Mouse (Mus musculus): ENCODE results near the gene Hist2h2aa1.
A peak's percentile ranks its signal among the peaks of the same experiment; 100 is the strongest.
"Not testable (repeated sequence)": the region's sequence is repeated elsewhere in the genome, so short reads cannot be mapped to it uniquely, and the experiment has no call there.

Gene Hist2h2aa1

DNA sequence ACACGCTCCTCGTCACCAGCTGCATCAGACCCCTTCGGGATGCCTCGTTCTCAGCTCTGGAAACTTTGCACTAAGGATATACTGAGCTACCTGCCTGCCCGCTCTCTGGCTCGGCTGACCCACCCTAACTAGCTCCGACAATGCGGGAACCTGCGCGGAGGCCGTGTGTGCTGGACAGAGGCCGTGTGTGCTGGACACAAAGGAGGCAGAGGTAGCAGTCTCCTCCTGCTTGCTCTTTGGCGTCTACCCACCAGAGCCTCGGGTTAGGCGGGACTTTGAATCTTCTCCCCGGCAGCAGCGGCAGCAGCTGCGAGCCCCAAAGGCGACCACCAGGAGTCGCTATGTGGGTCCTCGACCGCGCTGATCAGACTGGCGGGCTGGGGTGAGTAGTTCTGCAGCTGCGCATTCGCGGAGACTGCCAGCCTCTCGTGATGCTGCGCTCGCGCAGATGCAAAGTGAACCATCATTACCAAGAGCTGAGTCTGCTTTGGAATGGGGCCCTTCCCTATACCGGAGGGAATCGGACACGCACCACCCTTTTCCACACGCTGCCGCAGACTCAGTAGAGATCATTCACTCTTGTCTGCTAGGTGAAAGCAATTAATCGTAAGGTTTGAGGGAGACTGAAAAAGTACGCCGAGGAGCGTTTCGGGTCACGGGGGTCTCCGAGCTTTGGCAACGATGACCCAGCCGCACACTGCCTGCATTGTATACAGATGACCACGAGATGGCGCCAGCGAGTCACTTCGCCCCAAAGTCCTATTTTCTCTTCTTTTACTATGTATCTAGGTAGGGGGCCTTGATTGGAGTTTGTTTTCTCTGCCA lies 32.7 kb downstream of the Hist2h2aa1 start:
- DNase-seq (ENCODE audit: low read depth, low spot score): peak; percentile 97

DNA sequence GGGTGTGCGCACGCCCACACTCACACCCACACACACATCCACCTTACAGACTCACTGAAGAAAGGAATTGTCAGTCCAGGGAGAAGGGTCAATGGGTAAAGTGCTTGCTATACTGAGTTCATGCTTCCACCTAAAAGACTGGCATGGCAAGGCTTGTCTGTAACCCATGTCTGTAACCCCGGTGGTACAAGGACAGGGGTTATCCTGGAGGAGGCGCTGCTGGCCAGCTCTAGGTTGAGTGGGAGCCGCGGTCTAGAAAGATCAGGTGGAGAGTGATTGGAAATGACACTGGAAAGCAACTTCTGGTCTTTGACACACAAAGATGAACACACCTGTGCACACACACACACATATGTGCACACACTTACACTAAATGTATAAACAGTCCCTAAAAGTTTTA lies 35.4 kb downstream of the Hist2h2aa1 start:
- DNase-seq (ENCODE audit: low read depth, low spot score): peak; percentile 54

DNA sequence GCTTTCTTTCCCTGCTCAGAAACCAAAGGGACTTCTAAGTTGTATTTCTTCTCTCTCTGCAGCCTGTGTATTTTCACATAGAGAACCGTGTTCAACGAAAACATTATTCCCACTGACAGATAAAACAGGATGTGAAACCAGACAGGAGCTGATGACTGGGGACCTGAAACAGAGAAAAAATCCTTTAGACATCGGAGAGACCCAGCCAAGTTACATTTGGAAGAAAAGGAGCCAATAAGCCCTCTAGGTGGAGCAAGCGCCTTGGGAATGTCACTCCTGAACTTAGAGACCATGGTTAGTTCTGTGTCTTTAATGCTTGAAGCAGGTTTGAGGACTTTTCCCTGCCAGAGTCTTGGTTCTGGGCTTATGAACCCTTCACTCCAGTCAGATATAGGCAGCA lies 39.2 kb downstream of the Hist2h2aa1 start:
- peak; percentile 73 for DNase-seq (ENCODE audit: low read depth, low spot score)

DNA sequence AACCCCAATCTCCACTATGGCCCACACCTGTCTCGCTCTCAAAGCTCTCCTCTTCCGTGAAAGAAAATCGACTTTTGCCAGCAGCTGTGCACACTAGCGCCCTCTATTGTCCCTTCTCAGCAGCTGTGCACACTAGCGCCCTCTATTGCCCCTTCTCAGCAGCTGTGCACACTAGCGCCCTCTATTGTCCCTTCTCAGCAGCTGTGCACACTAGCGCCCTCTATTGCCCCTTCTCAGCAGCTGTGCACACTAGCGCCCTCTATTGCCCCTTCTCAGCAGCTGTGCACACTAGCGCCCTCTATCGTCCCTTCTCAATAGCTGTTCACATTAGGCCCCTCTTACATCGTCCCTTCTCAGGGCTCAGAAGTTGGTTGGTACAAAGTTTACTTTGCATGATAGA lies 42.0 kb downstream of the Hist2h2aa1 start:
- DNase-seq (ENCODE audit: low read depth, low spot score): not testable (repeated sequence)

DNA sequence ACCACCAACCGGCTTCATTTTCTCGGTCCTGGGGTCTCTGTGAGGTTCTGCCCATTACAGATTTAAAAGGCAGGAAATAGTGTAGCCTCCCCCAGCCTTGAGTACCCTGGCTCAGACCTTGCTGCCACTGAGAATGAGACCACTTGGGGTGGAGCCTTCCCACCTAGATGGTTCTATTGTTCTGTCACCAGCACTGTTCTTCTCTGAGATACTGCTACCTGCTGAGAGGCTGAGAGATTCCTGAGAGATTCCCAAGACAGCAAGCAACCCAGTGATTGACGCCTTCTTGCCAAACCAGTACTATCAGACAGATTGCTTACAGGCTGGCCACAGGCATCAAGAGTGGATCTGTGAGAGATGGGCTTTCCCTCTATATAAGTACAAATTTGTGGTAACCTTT lies 43.9 kb downstream of the Hist2h2aa1 start:
- DNase-seq (ENCODE audit: low read depth, low spot score): peak; percentile 91

DNA sequence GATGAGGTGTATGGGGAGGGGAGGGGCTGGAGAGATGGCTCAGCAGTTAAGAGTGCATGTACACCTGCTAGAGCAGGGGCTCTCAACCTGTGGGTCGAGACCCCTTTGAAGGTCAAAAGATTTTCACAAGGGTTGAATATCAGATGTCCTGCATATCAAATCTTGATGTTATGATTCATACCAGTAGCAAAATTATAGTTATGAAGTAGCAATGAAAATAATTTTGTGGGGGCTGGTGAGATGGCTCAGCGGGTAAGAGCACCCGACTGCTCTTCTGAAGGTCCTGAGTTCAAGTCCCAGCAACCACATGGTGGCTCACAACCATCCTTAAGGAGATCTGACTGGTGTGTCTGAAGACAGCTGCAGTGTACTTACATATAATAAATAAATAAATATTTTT lies 45.4 kb downstream of the Hist2h2aa1 start:
- not testable (repeated sequence) for DNase-seq (ENCODE audit: low read depth, low spot score)

DNA sequence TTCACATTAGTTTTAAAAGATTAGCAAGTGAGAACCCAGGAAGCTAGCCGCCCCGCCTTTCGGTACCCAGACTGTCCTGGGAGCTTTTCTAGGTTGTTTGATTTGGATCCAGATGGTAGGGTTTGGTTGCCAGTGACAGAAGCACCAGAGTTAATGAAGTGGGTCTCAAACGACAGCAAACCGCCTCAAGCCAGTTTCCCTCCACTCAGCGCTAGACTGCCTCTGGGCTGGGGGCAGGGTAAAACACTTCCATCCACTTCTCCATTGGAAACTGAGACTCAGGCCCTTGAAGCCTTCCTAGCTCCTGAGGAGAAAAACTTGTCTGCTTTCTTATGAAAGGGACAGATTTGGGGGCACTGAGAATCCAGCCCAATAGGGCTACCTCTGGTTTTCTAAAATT lies 47.3 kb downstream of the Hist2h2aa1 start:
- DNase-seq (ENCODE audit: low read depth, low spot score): peak; percentile 75

DNA sequence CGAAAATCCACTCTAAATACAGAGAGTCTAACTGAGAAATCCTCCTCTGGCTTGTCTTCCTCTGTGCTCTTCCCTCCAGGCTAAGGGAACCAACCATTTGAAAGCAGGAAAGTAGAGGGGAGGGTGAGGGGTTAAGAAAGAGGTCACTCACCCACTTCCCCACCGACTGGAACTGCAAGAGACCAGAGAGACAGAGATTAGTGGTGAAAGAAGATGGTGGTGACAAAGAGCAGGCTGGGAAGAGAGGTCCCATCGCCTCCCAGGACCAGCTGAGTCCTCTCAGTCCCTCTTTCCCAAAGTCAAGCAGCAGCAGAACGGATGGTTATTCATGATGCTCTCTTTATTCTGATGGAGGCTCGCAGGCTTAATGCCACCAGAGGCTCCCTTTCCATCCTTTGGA lies 48.1 kb downstream of the Hist2h2aa1 start:
- DNase-seq (ENCODE audit: low read depth, low spot score): no peak

DNA sequence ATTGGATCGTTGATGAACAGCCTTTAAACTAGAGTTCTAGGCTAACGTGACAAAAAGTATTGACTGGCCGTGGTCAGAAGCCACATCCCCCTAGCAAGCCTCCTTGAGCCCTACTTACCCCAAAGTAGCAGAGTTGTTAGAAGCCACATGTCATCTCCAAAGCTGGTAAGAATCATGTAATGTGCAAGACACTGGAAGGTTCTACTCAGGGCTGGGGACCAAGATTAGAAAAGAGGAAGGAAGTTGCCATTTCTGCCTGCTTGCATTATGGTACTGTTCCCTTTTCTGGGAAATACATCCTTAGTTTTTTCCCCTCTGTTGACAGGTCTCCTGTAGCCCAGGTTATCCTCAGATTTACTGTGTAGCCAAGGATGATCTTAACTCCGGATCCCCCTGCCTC lies 48.5 kb downstream of the Hist2h2aa1 start, which contains the start of gene Fcgr1:
Gene Fcgr1, minus strand, starts transcription at position 183 of the 400 bp plus-strand sequence.
- no peak for DNase-seq (ENCODE audit: low read depth, low spot score)
